Mouse (Mus musculus) thymus, adult 2 months (tissue): ENCODE measurements around the gene Prkag2. TPM values are rescaled to one million over a fixed set of nuclear protein-coding genes. Genes with fewer than 3 reads are reported as not detected.

Source experiments
- DNase-seq: peaks from one replicate; pipeline ENCODE4 v3.0.0; 2021
- H3K27ac ChIP-seq: fragments of 200-500 bp; 2 replicates; pipeline ENCODE4 v1.5.1; 2012; ENCODE audit warnings: low read length, control low read depth; ENCODE audit not compliant: control insufficient read depth, insufficient read depth
- H3K27me3 ChIP-seq: fragments of 200-500 bp; 2 replicates; pipeline ENCODE4 v1.6.1; 2012; ENCODE audit warnings: mild to moderate bottlenecking, low read length, moderate library complexity, mixed read lengths; ENCODE audit not compliant: control insufficient read depth, insufficient read depth
- H3K36me3 ChIP-seq: fragments of 200-500 bp; 2 replicates; pipeline ENCODE4 v1.6.1; 2012; ENCODE audit warnings: mild to moderate bottlenecking, low read length, moderate library complexity; ENCODE audit not compliant: control insufficient read depth, insufficient read depth
- H3K4me1 ChIP-seq: fragments of 200-500 bp; replicated peaks from 2 replicates; pipeline ENCODE4 v1.6.1; 2012; ENCODE audit warnings: low read length; ENCODE audit not compliant: control insufficient read depth, insufficient read depth
- H3K4me3 ChIP-seq: fragments of 200-500 bp; 2 replicates; pipeline ENCODE4 v1.5.1; 2012; ENCODE audit warnings: mild to moderate bottlenecking, low read length, control low read depth, moderate library complexity; ENCODE audit not compliant: control insufficient read depth, insufficient read depth
- CTCF ChIP-seq: fragments of 200-500 bp; IDR thresholded peaks from 2 replicates; pipeline ENCODE4 v1.5.1; 2012; ENCODE audit warnings: mild to moderate bottlenecking, control low read depth, low read length, moderate library complexity, borderline replicate concordance; ENCODE audit not compliant: control insufficient read depth, poor library complexity, insufficient read depth; ENCODE audit errors: extremely low read depth
- POLR2A ChIP-seq: fragments of 200-500 bp; IDR thresholded peaks from 2 replicates; pipeline ENCODE4 v1.6.1; 2012; ENCODE audit warnings: mild to moderate bottlenecking, low read length, control low read depth, moderate library complexity; ENCODE audit not compliant: control insufficient read depth, poor library complexity, insufficient read depth; ENCODE audit errors: extremely low read depth
- WGBS: fragments of 180-500 bp; shearing (Covaris S2); methylation state at CpG from one replicate; pipeline ENCODE4 v1.1.7; 2018; 5-methylcytosine and 5-hydroxymethylcytosine counted together
- polyA plus RNA-seq: library from polyadenylated mRNA; depleted of rRNA; stranded (reverse); fragments of >200 nt; gene quantifications from 2 replicates; pipeline ENCODE4 v1.2.3, GENCODE M21; 2012

Prkag2 gene
- polyA plus RNA-seq, 1 experiment = 23.5 TPM

GRCm38 (mm10) chr5:25010438-25010892 lies 90.0 kb downstream of the Prkag2 start:
- WGBS = 7% methylated on average over 9 of the region's 9 CpGs
- peaks cover 17% of the 10 kb centered on the region for H3K4me1 ChIP-seq
- TF ChIP-seq CTCF (peak; percentile 90), POLR2A (no peak)
- no peaks in the 10 kb centered on the region for H3K36me3 ChIP-seq
- no peak overlapping the region for H3K27ac ChIP-seq
- no peak overlapping the region for H3K4me3 ChIP-seq
- peak; percentile 93 for DNase-seq
- no peaks in the 10 kb centered on the region for H3K27me3 ChIP-seq

GRCm38 (mm10) chr5:25009770-25010169 lies 90.7 kb downstream of the Prkag2 start:
- Histone ChIP-seq H3K4me3 (no peak overlapping the region), H3K4me1 (peaks cover 17% of the 10 kb centered on the region), H3K36me3 (no peaks in the 10 kb centered on the region), H3K27me3 (no peaks in the 10 kb centered on the region), H3K27ac (no peak overlapping the region)
- no peak for TF ChIP-seq POLR2A
- no peak for TF ChIP-seq CTCF
- no peak for DNase-seq
- 91% methylated on average over 3 of the region's 3 CpGs for WGBS

- peaks cover 17% of the 10 kb centered on the region for H3K4me1 ChIP-seq
- WGBS = 92% methylated on average over 3 of the region's 3 CpGs
These were observed 91.5 kb downstream of the Prkag2 start for GRCm38 (mm10) chr5:25008966-25009365.

GRCm38 (mm10) chr5:25006848-25007247 lies 93.6 kb downstream of the Prkag2 start:
- TF ChIP-seq POLR2A = no peak
- peak; percentile 91 for TF ChIP-seq CTCF
- no peak overlapping the region for H3K4me3 ChIP-seq
- no peaks in the 10 kb centered on the region for H3K27me3 ChIP-seq
- WGBS = 35% methylated on average over 8 of the region's 8 CpGs
- H3K36me3 ChIP-seq = no peaks in the 10 kb centered on the region
- DNase-seq = peak; percentile 70
- H3K4me1 ChIP-seq = peaks cover 24% of the 10 kb centered on the region
- H3K27ac ChIP-seq = no peak overlapping the region

More at GRCm38 (mm10) chr5:25008966-25009365, 91.5 kb downstream of the Prkag2 start:
- TF ChIP-seq POLR2A (no peak), CTCF (no peak)
- H3K4me3 ChIP-seq = no peak overlapping the region
- no peaks in the 10 kb centered on the region for H3K27me3 ChIP-seq
- H3K27ac ChIP-seq = no peak overlapping the region
- DNase-seq = no peak
- H3K36me3 ChIP-seq = no peaks in the 10 kb centered on the region

GRCm38 (mm10) chr5:25005532-25006129 lies 94.8 kb downstream of the Prkag2 start:
- H3K4me1 ChIP-seq = peaks cover 22% of the 10 kb centered on the region
- WGBS = 44% methylated on average over 6 of the region's 6 CpGs
- H3K27ac ChIP-seq = no peak overlapping the region
- no peak for DNase-seq
- no peaks in the 10 kb centered on the region for H3K27me3 ChIP-seq
- H3K36me3 ChIP-seq = no peaks in the 10 kb centered on the region
- no peak for TF ChIP-seq POLR2A
- no peak for TF ChIP-seq CTCF
- no peak overlapping the region for H3K4me3 ChIP-seq

- 79% methylated on average over 8 of the region's 8 CpGs for WGBS
- no peak overlapping the region for H3K4me3 ChIP-seq
- DNase-seq = no peak
- peaks cover 26% of the 10 kb centered on the region for H3K4me1 ChIP-seq
- H3K36me3 ChIP-seq = no peaks in the 10 kb centered on the region
- H3K27ac ChIP-seq = no peak overlapping the region
- H3K27me3 ChIP-seq = no peaks in the 10 kb centered on the region
- no peak for TF ChIP-seq CTCF
- no peak for TF ChIP-seq POLR2A
These were observed 99.0 kb downstream of the Prkag2 start for GRCm38 (mm10) chr5:25001391-25001794.
